Mouse (Mus musculus): ENCODE data around the gene Ncapd2. TPM values are rescaled to one million over a fixed set of nuclear protein-coding genes. Genes with fewer than 3 reads are reported as not detected.

The Ncapd2 gene
- polyA plus RNA-seq, 1 experiment from 2014 or later, result 90.3 TPM

GRCm38 (mm10) chr6:125175469-125175868 is 16.0 kb downstream of the Ncapd2 start:
- 87% methylated on average over 5 of the region's 5 CpGs for WGBS
- peaks cover 47% of the 10 kb centered on the region for H3K36me3 ChIP-seq (ENCODE audit: control insufficient read depth, insufficient read depth, low read length)
- H3K27me3 ChIP-seq (ENCODE audit: control insufficient read depth, insufficient read depth, low read length), result no peaks in the 10 kb centered on the region
- H3K27ac ChIP-seq (ENCODE audit: low read length), result no peak overlapping the region
- no peaks in the 10 kb centered on the region for H3K9me3 ChIP-seq (replicated peaks; ENCODE audit: control insufficient read depth, low read length)
- no peak overlapping the region for H3K4me3 ChIP-seq (replicated peaks; ENCODE audit: low read length)
- H3K9ac ChIP-seq (ENCODE audit: low read length), result no peak overlapping the region
- H3K4me2 ChIP-seq (ENCODE audit: low read depth, low read length), result no peak overlapping the region
- ATAC-seq (ENCODE audit: insufficient read depth, low FRiP score), result no peak
- no peaks in the 10 kb centered on the region for H3K4me1 ChIP-seq (ENCODE audit: control insufficient read depth, insufficient read depth, low read length)

GRCm38 (mm10) chr6:125173256-125173655 is 18.2 kb downstream of the Ncapd2 start:
- H3K4me1 ChIP-seq (ENCODE audit: control insufficient read depth, insufficient read depth, low read length), result no peaks in the 10 kb centered on the region
- no peaks in the 10 kb centered on the region for H3K27me3 ChIP-seq (ENCODE audit: control insufficient read depth, insufficient read depth, low read length)
- no peak for ATAC-seq (ENCODE audit: insufficient read depth, low FRiP score)
- no peak overlapping the region for H3K4me3 ChIP-seq (replicated peaks; ENCODE audit: low read length)
- H3K27ac ChIP-seq (ENCODE audit: low read length), result no peak overlapping the region
- H3K36me3 ChIP-seq (ENCODE audit: control insufficient read depth, insufficient read depth, low read length), result peaks cover 34% of the 10 kb centered on the region
- 92% methylated on average over 7 of the region's 7 CpGs for WGBS
- no peak overlapping the region for H3K9ac ChIP-seq (ENCODE audit: low read length)
- no peaks in the 10 kb centered on the region for H3K9me3 ChIP-seq (replicated peaks; ENCODE audit: control insufficient read depth, low read length)
- no peak overlapping the region for H3K4me2 ChIP-seq (ENCODE audit: low read depth, low read length)

- peaks cover 30% of the 10 kb centered on the region for H3K36me3 ChIP-seq (ENCODE audit: control insufficient read depth, insufficient read depth, low read length)
- no peak overlapping the region for H3K4me2 ChIP-seq (ENCODE audit: low read depth, low read length)
- no peaks in the 10 kb centered on the region for H3K27me3 ChIP-seq (ENCODE audit: control insufficient read depth, insufficient read depth, low read length)
- H3K4me3 ChIP-seq (replicated peaks; ENCODE audit: low read length), result no peak overlapping the region
- H3K9me3 ChIP-seq (replicated peaks; ENCODE audit: control insufficient read depth, low read length), result no peaks in the 10 kb centered on the region
- H3K9ac ChIP-seq (ENCODE audit: low read length), result no peak overlapping the region
- H3K4me1 ChIP-seq (ENCODE audit: control insufficient read depth, insufficient read depth, low read length), result peaks cover 3% of the 10 kb centered on the region; the same call in 1 of the 2 replicates
- no peak for ATAC-seq (ENCODE audit: insufficient read depth, low FRiP score)
- no peak overlapping the region for H3K27ac ChIP-seq (ENCODE audit: low read length)
- WGBS, result 47% methylated on average over 2 of the region's 2 CpGs
These were observed 19.0 kb downstream of the Ncapd2 start for GRCm38 (mm10) chr6:125172474-125172873.

- H3K4me1 ChIP-seq (ENCODE audit: control insufficient read depth, insufficient read depth, low read length), result peaks cover 15% of the 10 kb centered on the region
- H3K27ac ChIP-seq (ENCODE audit: low read length), result no peak overlapping the region
- no peak for ATAC-seq (ENCODE audit: insufficient read depth, low FRiP score)
These were observed 21.3 kb downstream of the Ncapd2 start for GRCm38 (mm10) chr6:125170194-125170593.

GRCm38 (mm10) chr6:125168086-125168485 is 23.4 kb downstream of the Ncapd2 start:
- Histone ChIP-seq H3K27me3 (ENCODE audit: control insufficient read depth, insufficient read depth, low read length) (no peaks in the 10 kb centered on the region), H3K27ac (ENCODE audit: low read length) (no peak overlapping the region), H3K4me3 (replicated peaks; ENCODE audit: low read length) (no peak overlapping the region), H3K4me2 (ENCODE audit: low read depth, low read length) (no peak overlapping the region), H3K9ac (ENCODE audit: low read length) (no peak overlapping the region), H3K9me3 (replicated peaks; ENCODE audit: control insufficient read depth, low read length) (no peaks in the 10 kb centered on the region), H3K4me1 (ENCODE audit: control insufficient read depth, insufficient read depth, low read length) (peaks cover 27% of the 10 kb centered on the region), H3K36me3 (ENCODE audit: control insufficient read depth, insufficient read depth, low read length) (peaks cover 17% of the 10 kb centered on the region; the same call in 1 of the 2 replicates)
- WGBS, result 87% methylated on average over 14 of the region's 14 CpGs
- no peak for ATAC-seq (ENCODE audit: insufficient read depth, low FRiP score)

More at GRCm38 (mm10) chr6:125170194-125170593, 21.3 kb downstream of the Ncapd2 start:
- Histone ChIP-seq H3K27me3 (ENCODE audit: control insufficient read depth, insufficient read depth, low read length) (no peaks in the 10 kb centered on the region), H3K9ac (ENCODE audit: low read length) (no peak overlapping the region; the same call in 1 of the 2 replicates), H3K4me2 (ENCODE audit: low read depth, low read length) (no peak overlapping the region), H3K36me3 (ENCODE audit: control insufficient read depth, insufficient read depth, low read length) (peaks cover 20% of the 10 kb centered on the region), H3K9me3 (replicated peaks; ENCODE audit: control insufficient read depth, low read length) (no peaks in the 10 kb centered on the region), H3K4me3 (replicated peaks; ENCODE audit: low read length) (no peak overlapping the region)
- WGBS, result 76% methylated on average over 6 of the region's 6 CpGs

- WGBS, result 17% methylated on average over 10 of the region's 10 CpGs
These were observed 24.4 kb downstream of the Ncapd2 start for GRCm38 (mm10) chr6:125166861-125167650.

GRCm38 (mm10) chr6:125166051-125166751 is 25.3 kb downstream of the Ncapd2 start, which contains the start of gene Gapdh:
Gapdh (minus strand) TSS chr6:125166467.
- H3K4me3 ChIP-seq (replicated peaks; ENCODE audit: low read length), result peak within 1 kb of the TSS; percentile 97

More at GRCm38 (mm10) chr6:125166861-125167650, 24.4 kb downstream of the Ncapd2 start:
- H3K4me1 ChIP-seq (ENCODE audit: control insufficient read depth, insufficient read depth, low read length), result peaks cover 33% of the 10 kb centered on the region
- H3K4me3 ChIP-seq (replicated peaks; ENCODE audit: low read length), result peak overlapping the region; percentile 97
- H3K4me2 ChIP-seq (ENCODE audit: low read depth, low read length), result peak overlapping the region; percentile 80
- H3K27me3 ChIP-seq (ENCODE audit: control insufficient read depth, insufficient read depth, low read length), result no peaks in the 10 kb centered on the region
- ATAC-seq (ENCODE audit: insufficient read depth, low FRiP score), result peak; percentile 54
- H3K27ac ChIP-seq (ENCODE audit: low read length), result peak overlapping the region; percentile 99
- peak overlapping the region; percentile 77 for H3K9ac ChIP-seq (ENCODE audit: low read length)
- H3K36me3 ChIP-seq (ENCODE audit: control insufficient read depth, insufficient read depth, low read length), result peaks cover 12% of the 10 kb centered on the region; the same call in 1 of the 2 replicates
- no peaks in the 10 kb centered on the region for H3K9me3 ChIP-seq (replicated peaks; ENCODE audit: control insufficient read depth, low read length)

GRCm38 (mm10) chr6:125165328-125165891 is 26.1 kb downstream of the Ncapd2 start:
- peak overlapping the region; percentile 96 for H3K9ac ChIP-seq (ENCODE audit: low read length)
- no peaks in the 10 kb centered on the region for H3K27me3 ChIP-seq (ENCODE audit: control insufficient read depth, insufficient read depth, low read length)
- H3K36me3 ChIP-seq (ENCODE audit: control insufficient read depth, insufficient read depth, low read length), result peaks cover 7% of the 10 kb centered on the region; the same call in 1 of the 2 replicates
- H3K4me1 ChIP-seq (ENCODE audit: control insufficient read depth, insufficient read depth, low read length), result peaks cover 42% of the 10 kb centered on the region
- WGBS, result under 1% methylated on average over 36 of the region's 36 CpGs
- peak overlapping the region; percentile 80 for H3K4me2 ChIP-seq (ENCODE audit: low read depth, low read length)
- no peaks in the 10 kb centered on the region for H3K9me3 ChIP-seq (replicated peaks; ENCODE audit: control insufficient read depth, low read length)
- H3K27ac ChIP-seq (ENCODE audit: low read length), result peak overlapping the region; percentile 99
- peak; percentile 91 for ATAC-seq (ENCODE audit: insufficient read depth, low FRiP score)
- peak overlapping the region; percentile 97 for H3K4me3 ChIP-seq (replicated peaks; ENCODE audit: low read length)

More at GRCm38 (mm10) chr6:125166051-125166751, 25.3 kb downstream of the Ncapd2 start, which contains the start of gene Gapdh:
- peak within 1 kb of the TSS; percentile 96 for H3K9ac ChIP-seq (ENCODE audit: low read length)
- peak; percentile 81 for ATAC-seq (ENCODE audit: insufficient read depth, low FRiP score)
- peaks cover 7% of the 10 kb centered on the region; the same call in 1 of the 2 replicates for H3K36me3 ChIP-seq (ENCODE audit: control insufficient read depth, insufficient read depth, low read length)
- peak within 1 kb of the TSS; percentile 80 for H3K4me2 ChIP-seq (ENCODE audit: low read depth, low read length)
- peak within 1 kb of the TSS; percentile 99 for H3K27ac ChIP-seq (ENCODE audit: low read length)
- no peaks in the 10 kb centered on the region for H3K9me3 ChIP-seq (replicated peaks; ENCODE audit: control insufficient read depth, low read length)
- no peaks in the 10 kb centered on the region for H3K27me3 ChIP-seq (ENCODE audit: control insufficient read depth, insufficient read depth, low read length)
- H3K4me1 ChIP-seq (ENCODE audit: control insufficient read depth, insufficient read depth, low read length), result peaks cover 39% of the 10 kb centered on the region
- under 1% methylated on average over 18 of the region's 18 CpGs for WGBS

Measured in stomach, embryonic 16.5 days (tissue).